Mouse (Mus musculus) kidney, postnatal 0 days (tissue): ENCODE data around the gene Rab25. TPM values are rescaled to one million over a fixed set of nuclear protein-coding genes. Genes with fewer than 3 reads are reported as not detected.

Source experiments
- ATAC-seq: fragments of 200-750 bp; cut with Nextera tagmentation; replicated peaks from 2 replicates; pipeline ENCODE4 v1.8.0; 2017; ENCODE audit warnings: low read depth, moderate number of reproducible peaks, moderate TSS enrichment, moderate library complexity; ENCODE audit not compliant: low FRiP score
- DNase-seq: peaks from one replicate; pipeline ENCODE4 v3.0.0-alpha.2; 2016; ENCODE audit warnings: low spot score
- H3K27ac ChIP-seq: fragments of 300-500 bp; sonication (generic); 2 replicates; pipeline ENCODE4 v1.5.1; 2014; ENCODE audit warnings: mild to moderate bottlenecking
- H3K27me3 ChIP-seq: fragments of 300-500 bp; sonication (generic); 2 replicates; pipeline ENCODE4 v1.6.1; 2014; ENCODE audit warnings: low read length, mixed read lengths; ENCODE audit not compliant: insufficient read depth
- H3K36me3 ChIP-seq: fragments of 300-500 bp; sonication (generic); 2 replicates; pipeline ENCODE4 v1.6.1; 2014; ENCODE audit warnings: low read length, mixed read lengths; ENCODE audit not compliant: insufficient read depth
- H3K4me1 ChIP-seq: fragments of 300-500 bp; sonication (generic); replicated peaks from 2 replicates; pipeline ENCODE4 v1.6.1; 2014; ENCODE audit warnings: antibody characterized with exemption, low read length, mixed read lengths; ENCODE audit not compliant: insufficient read depth
- H3K4me2 ChIP-seq: fragments of 300-500 bp; sonication (generic); 2 replicates; pipeline ENCODE4 v1.6.1; 2014; ENCODE audit warnings: mild to moderate bottlenecking, low read length, moderate library complexity, mixed read lengths
- H3K4me3 ChIP-seq: fragments of 300-500 bp; sonication (generic); replicated peaks from 2 replicates; pipeline ENCODE4 v1.5.1; 2014; ENCODE audit warnings: low read depth, low read length
- H3K9ac ChIP-seq: fragments of 300-500 bp; sonication (generic); 2 replicates; pipeline ENCODE4 v1.6.1; 2014; ENCODE audit warnings: low read depth, low read length
- H3K9me3 ChIP-seq: fragments of 300-500 bp; sonication (generic); replicated peaks from 2 replicates; pipeline ENCODE4 v1.6.1; 2016; ENCODE audit warnings: low read length, inconsistent platforms, mixed read lengths
- CTCF ChIP-seq: IDR thresholded peaks from 2 replicates; pipeline ENCODE4 v1.5.1; 2016; ENCODE audit warnings: antibody characterized with exemption, low read depth, mild to moderate bottlenecking, moderate library complexity
- WGBS: fragments of 180-500 bp; shearing (Covaris S2); extraction: QIAGEN DNeasy Blood & Tissue Kit; methylation state at CpG from one replicate; pipeline ENCODE4 v1.1.7; 2014; 5-methylcytosine and 5-hydroxymethylcytosine counted together
- polyA plus RNA-seq: library from polyadenylated mRNA; unstranded; fragments of >200 nt; fragmentation: Nextera tagmentation; extraction: Ambion mirVana; gene quantifications from 2 replicates; pipeline ENCODE4 v1.2.1, GENCODE M21; 2015

Gene Rab25
- polyA plus RNA-seq, 1 experiment from 2014 or later, result 28.9 TPM

GRCm38 (mm10) chr3:88538271-88539145 is 9.6 kb downstream of the Rab25 start:
- H3K36me3 ChIP-seq, result peaks cover 18% of the 10 kb centered on the region; the same call in 1 of the 2 replicates
- peaks cover 40% of the 10 kb centered on the region for H3K4me1 ChIP-seq
- no peak for TF ChIP-seq CTCF
- H3K27me3 ChIP-seq, result no peaks in the 10 kb centered on the region
- no peak overlapping the region for H3K4me2 ChIP-seq
- H3K9ac ChIP-seq, result no peak overlapping the region
- H3K9me3 ChIP-seq, result no peaks in the 10 kb centered on the region
- DNase-seq, result no peak
- no peak overlapping the region for H3K4me3 ChIP-seq
- ATAC-seq, result no peak
- H3K27ac ChIP-seq, result no peak overlapping the region
- WGBS, result 47% methylated on average over 9 of the region's 9 CpGs

GRCm38 (mm10) chr3:88537146-88537545 is 11.0 kb downstream of the Rab25 start:
- DNase-seq, result no peak
- peak overlapping the region; percentile 89 for H3K4me2 ChIP-seq
- ATAC-seq, result no peak
- no peaks in the 10 kb centered on the region for H3K27me3 ChIP-seq
- peaks cover 40% of the 10 kb centered on the region for H3K4me1 ChIP-seq
- WGBS, result 59% methylated on average over 6 of the region's 6 CpGs
- H3K9me3 ChIP-seq, result no peaks in the 10 kb centered on the region
- H3K9ac ChIP-seq, result peak overlapping the region; percentile 23; the same call in 1 of the 2 replicates
- no peak for TF ChIP-seq CTCF
- H3K36me3 ChIP-seq, result peaks cover 18% of the 10 kb centered on the region; the same call in 1 of the 2 replicates
- H3K27ac ChIP-seq, result no peak overlapping the region
- no peak overlapping the region for H3K4me3 ChIP-seq

GRCm38 (mm10) chr3:88536103-88536930 is 11.8 kb downstream of the Rab25 start:
- H3K4me2 ChIP-seq, result peak overlapping the region; percentile 89
- H3K27ac ChIP-seq, result peak overlapping the region; percentile 26; the same call in 1 of the 2 replicates
- TF ChIP-seq CTCF, result no peak
- DNase-seq (peak; percentile 83), ATAC-seq (peak; percentile 25; the same call in 1 of the 2 replicates)
- H3K27me3 ChIP-seq, result no peaks in the 10 kb centered on the region
- WGBS, result 8% methylated on average over 64 of the region's 64 CpGs
- H3K4me1 ChIP-seq, result peaks cover 40% of the 10 kb centered on the region
- H3K4me3 ChIP-seq, result peak overlapping the region; percentile 21
- no peaks in the 10 kb centered on the region for H3K9me3 ChIP-seq
- H3K36me3 ChIP-seq, result peaks cover 18% of the 10 kb centered on the region; the same call in 1 of the 2 replicates
- H3K9ac ChIP-seq, result peak overlapping the region; percentile 23; the same call in 1 of the 2 replicates

- H3K9ac ChIP-seq, result 0 out of 2 replicates have a peak overlapping the region, but pooled peaks have one; percentile 37
- peaks cover 43% of the 10 kb centered on the region for H3K4me1 ChIP-seq
- H3K9me3 ChIP-seq, result no peaks in the 10 kb centered on the region
- H3K4me2 ChIP-seq, result peak overlapping the region; percentile 89
- peaks cover 18% of the 10 kb centered on the region; the same call in 1 of the 2 replicates for H3K36me3 ChIP-seq
- 44% methylated on average over 4 of the region's 4 CpGs for WGBS
- no peak overlapping the region; the same call in 1 of the 2 replicates for H3K27ac ChIP-seq
- H3K4me3 ChIP-seq, result 0 out of 2 replicates have a peak overlapping the region, but pooled peaks have one; percentile 9
- DNase-seq (peak; percentile 57), ATAC-seq (no peak)
- H3K27me3 ChIP-seq, result no peaks in the 10 kb centered on the region
- no peak for TF ChIP-seq CTCF
These were observed 12.6 kb downstream of the Rab25 start for GRCm38 (mm10) chr3:88535527-88535926.

- no peak for DNase-seq
These were observed 13.1 kb downstream of the Rab25 start for GRCm38 (mm10) chr3:88535005-88535404.

GRCm38 (mm10) chr3:88533706-88534105 is 14.4 kb downstream of the Rab25 start:
- peak overlapping the region; percentile 92 for H3K9ac ChIP-seq
- peaks cover 57% of the 10 kb centered on the region for H3K4me1 ChIP-seq
- H3K27me3 ChIP-seq, result no peaks in the 10 kb centered on the region
- H3K36me3 ChIP-seq, result peaks cover 16% of the 10 kb centered on the region; the same call in 1 of the 2 replicates
- DNase-seq, result no peak
- 2% methylated on average over 4 of the region's 5 CpGs for WGBS
- peak overlapping the region; percentile 85 for H3K4me3 ChIP-seq
- ATAC-seq, result no peak
- H3K9me3 ChIP-seq, result no peaks in the 10 kb centered on the region
- H3K27ac ChIP-seq, result peak overlapping the region; percentile 96; the same call in 1 of the 2 replicates
- no peak for TF ChIP-seq CTCF
- peak overlapping the region; percentile 89 for H3K4me2 ChIP-seq

More at GRCm38 (mm10) chr3:88535005-88535404, 13.1 kb downstream of the Rab25 start:
- Histone ChIP-seq H3K4me2 (peak overlapping the region; percentile 89), H3K9ac (peak overlapping the region; percentile 37; the same call in 1 of the 2 replicates), H3K36me3 (peaks cover 18% of the 10 kb centered on the region; the same call in 1 of the 2 replicates), H3K27ac (peak overlapping the region; percentile 40; the same call in 1 of the 2 replicates), H3K27me3 (no peaks in the 10 kb centered on the region), H3K9me3 (no peaks in the 10 kb centered on the region), H3K4me1 (peaks cover 48% of the 10 kb centered on the region), H3K4me3 (0 out of 2 replicates have a peak overlapping the region, but pooled peaks have one; percentile 9)
- ATAC-seq, result no peak
- WGBS, result 27% methylated on average over 3 of the region's 3 CpGs
- TF ChIP-seq CTCF, result no peak
